Mouse (Mus musculus): ENCODE data around the gene Ppa1.

Gene Ppa1

DNA sequence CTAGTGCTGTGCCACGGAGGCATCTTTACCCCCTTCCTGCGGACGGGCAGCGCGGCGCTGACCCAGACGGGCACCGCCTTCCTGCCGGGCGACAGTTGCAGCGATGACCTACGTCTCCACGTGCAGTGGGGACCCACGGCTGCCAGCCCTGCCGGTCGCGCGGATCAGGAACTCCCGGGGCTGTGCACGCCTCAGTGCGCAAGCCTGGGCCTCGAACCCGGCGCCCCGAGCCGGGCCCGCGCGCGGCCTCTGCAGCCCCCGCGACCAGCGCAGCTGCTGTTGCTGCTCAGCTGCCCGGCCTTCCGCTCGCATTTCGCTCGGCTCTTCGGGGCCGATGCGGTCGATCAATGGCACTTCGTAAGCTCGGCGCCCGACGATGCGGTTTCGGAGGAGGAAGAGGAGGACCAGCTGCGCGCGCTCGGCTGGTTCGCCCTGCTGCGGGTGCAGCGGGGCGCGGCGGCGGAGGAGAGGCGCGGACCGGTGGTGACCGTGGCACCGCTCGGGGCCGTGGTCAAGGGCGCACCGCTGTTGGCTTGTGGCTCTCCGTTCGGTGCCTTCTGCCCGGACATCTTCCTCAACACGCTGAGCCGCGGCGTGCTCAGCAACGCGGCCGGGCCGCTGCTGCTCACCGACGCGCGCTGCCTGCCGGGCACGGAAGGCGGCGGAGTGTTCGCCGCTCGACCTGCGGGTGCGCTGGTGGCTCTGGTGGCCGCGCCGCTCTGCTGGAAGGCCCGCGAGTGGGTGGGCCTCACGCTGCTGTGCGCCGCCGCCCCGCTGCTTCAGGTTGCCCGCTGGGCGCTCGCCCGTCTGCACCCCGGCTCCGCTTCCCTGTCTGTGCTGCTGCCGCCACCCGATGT is 47.6 kb downstream of the Ppa1 start:
- DNase-seq (ENCODE audit: low read depth, low spot score) = no peak

DNA sequence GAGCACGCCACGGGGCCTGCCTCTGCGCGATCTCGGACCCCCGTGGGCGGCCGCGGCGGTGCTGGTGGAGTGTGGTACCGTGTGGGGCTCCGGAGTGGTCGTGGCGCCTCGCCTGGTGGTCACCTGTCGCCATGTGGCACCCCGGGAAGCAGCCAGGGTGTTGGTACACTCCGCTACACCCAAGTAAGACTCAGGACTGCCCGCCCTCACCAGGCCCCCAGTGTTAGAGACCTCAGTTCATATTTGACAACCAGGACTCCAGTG is 48.1 kb downstream of the Ppa1 start:
- DNase-seq (ENCODE audit: low read depth, low spot score) = no peak

- no peak for DNase-seq (ENCODE audit: low read depth, low spot score)
These were observed 48.7 kb downstream of the Ppa1 start for GRCm38 (mm10) chr10:61697028-61697427.

GRCm38 (mm10) chr10:61704663-61705062 is 56.3 kb downstream of the Ppa1 start:
- no peak for DNase-seq (ENCODE audit: low read depth, low spot score)

DNA sequence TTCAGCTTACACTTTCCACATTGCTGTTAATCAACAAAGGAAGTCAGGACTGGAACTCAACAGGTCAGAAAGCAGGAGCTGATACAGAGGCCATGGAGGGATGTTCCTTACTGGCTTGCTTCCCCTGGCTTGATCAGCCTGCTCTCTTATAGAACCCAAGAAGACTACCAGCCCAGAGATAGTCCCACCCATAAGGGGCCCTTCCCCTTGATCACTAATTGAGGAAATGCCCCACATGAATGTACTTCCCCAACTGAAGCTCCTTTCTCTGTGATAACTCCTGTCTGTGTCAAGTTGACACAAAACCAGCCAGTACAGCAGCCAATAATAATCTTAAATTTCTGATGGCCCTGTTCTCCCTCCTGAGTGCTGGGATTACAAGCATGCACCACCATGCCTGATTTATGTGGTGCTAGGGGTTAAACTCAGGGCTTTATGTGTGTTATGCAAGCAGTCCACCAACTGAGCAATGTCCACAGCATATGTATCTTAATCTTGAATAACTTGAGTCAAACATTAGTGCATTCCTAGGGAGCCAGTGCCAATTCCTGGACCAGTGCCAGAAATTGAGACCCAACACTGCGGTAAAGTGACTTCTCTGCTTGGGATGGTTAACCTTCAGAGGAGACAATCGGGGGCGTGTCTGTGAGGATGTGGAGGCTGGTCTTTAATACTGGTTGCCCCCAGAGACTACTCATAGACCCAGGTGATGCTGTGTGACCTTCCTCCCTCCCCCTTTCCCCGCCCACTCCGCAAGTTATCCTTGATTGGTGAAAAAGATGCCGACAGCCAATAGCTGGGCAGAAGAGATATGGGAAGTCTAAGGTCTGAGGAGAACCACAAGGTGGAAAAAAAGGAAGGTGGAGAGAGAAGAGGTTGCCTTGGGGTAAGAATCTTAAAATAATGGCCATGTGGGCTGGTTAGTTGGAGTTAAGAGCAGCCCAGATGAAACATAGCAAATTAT is 58.3 kb downstream of the Ppa1 start:
- DNase-seq (ENCODE audit: low read depth, low spot score) = no peak

- no peak for DNase-seq (ENCODE audit: low read depth, low spot score)
These were observed 65.2 kb downstream of the Ppa1 start for GRCm38 (mm10) chr10:61713601-61714000.

- DNase-seq (ENCODE audit: low read depth, low spot score) = no peak
These were observed 65.8 kb downstream of the Ppa1 start for GRCm38 (mm10) chr10:61714146-61714545.

DNA sequence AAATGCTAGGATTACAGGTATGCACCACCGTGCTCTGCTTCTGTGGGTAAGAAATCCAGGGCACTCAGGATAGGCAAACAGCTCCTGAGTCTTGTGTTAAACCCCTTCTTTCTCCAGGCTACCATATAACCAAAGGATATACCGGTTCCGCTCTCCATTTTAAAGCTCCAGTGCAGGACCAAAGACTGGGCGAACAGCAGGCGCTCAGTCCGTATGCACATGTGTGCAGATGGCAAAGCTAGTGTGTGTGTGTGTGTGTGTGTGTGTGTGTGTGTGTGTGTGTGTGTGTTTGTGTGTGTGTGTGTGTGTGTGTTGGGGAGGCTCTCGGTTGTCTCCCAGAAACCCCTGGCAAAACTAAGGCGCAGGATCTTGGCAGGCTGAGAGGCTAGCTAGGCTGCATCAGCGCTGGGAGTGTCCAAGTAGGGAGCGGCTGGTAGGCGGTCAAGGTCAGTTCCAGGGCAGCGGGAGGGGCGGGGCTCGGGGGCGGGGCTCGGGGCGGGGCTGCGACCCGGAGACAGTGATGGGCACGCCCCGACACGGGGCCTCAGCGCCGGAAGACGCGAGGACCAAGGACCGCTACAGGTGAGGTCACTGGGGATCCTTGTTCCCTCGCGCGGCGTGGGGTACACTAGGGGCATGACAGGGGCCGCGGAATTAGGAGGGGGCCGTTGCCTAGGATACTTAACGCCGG is 66.6 kb downstream of the Ppa1 start, which contains the start of gene Aifm2:
Gene Aifm2, plus strand, starts transcription at position 493 of the 691 bp plus-strand sequence.
- peak; percentile 83 for DNase-seq (ENCODE audit: low read depth, low spot score)

DNA sequence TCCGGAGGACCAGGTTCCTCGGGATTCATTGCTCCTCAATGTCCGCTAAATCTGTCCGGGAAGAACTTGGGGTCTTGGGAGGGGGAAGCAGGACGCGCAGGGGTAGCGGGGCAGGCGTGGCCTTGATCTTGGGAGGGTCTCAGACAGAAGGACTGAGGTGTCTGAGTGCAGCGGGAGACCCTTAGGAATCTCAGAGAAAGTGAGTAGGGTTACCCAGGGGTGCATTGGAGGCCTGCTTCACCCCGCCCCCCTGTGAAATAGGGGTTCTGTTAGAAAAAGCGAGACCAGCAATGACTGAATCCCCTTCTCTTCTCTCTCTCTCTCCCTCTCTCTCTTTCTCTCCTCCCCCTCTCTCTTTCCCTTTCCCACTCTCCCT is 67.1 kb downstream of the Ppa1 start:
- DNase-seq (ENCODE audit: low read depth, low spot score) = no peak

DNA sequence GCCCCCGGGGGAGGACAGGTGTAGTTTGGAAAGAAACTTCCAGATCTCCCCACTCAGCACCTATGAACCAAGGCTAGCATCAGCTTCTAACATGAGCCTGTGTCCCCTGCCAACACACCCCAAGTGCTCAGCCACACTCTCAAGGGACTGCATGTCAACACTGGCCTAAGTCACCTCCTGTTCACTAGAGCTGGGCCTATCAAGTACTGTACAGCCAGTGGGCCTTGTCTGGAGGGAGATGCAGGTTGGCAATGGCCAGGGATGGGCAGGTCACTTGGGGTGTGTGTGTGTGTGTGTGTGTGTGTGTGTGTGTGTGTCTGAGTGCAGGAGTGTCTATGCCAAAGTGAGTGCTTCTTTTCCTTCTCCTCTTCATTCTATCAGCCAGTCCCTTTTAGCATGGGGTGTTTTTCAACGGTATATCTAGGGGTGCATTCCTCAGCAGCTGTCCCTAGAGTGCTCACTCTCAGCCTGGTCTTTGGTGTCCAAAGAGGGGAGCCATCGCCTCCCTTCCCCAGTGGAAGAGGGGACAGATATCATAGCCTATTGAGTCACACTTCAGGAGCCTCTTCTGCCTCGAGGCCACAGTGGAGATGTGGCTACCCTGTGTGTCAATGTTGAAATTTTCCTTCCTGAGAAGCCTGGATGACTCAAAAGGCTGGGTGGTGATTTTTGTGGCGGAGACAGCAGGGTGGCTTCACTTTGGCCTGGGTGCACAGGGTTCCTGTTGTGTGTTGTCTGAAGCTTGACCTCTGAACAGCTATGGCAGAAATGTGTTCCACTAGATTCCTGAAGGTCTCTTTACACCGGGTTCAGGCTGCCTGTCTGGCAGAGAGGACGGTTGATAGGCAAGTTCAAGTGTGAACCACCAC is 67.9 kb downstream of the Ppa1 start:
- DNase-seq (ENCODE audit: low read depth, low spot score) = peak; percentile 34

- no peak for DNase-seq (ENCODE audit: low read depth, low spot score)
These were observed 69.3 kb downstream of the Ppa1 start for GRCm38 (mm10) chr10:61717406-61718296.

GRCm38 (mm10) chr10:61720331-61720730 is 72.0 kb downstream of the Ppa1 start:
- DNase-seq (ENCODE audit: low read depth, low spot score) = no peak

GRCm38 (mm10) chr10:61722215-61722614 is 73.9 kb downstream of the Ppa1 start:
- peak; percentile 49 for DNase-seq (ENCODE audit: low read depth, low spot score)

- no peak for DNase-seq (ENCODE audit: low read depth, low spot score)
These were observed 74.9 kb downstream of the Ppa1 start for GRCm38 (mm10) chr10:61723271-61723670.
